Mouse (Mus musculus) neural tube, embryonic 12.5 days (tissue): ENCODE data around the gene Vwa8. TPM values are rescaled to one million over a fixed set of nuclear protein-coding genes. Genes with fewer than 3 reads are reported as not detected.

Experiments used
- ATAC-seq: fragments of 200-750 bp; cut with Nextera tagmentation; 2 replicates; pipeline ENCODE4 v1.8.0; 2017; ENCODE audit warnings: low read depth, mild to moderate bottlenecking, moderate TSS enrichment, moderate library complexity; ENCODE audit not compliant: low FRiP score
- H3K27ac ChIP-seq: fragments of 300-500 bp; sonication (generic); 2 replicates; pipeline ENCODE4 v1.5.1; 2016
- H3K27me3 ChIP-seq: fragments of 300-500 bp; sonication (generic); replicated peaks from 2 replicates; pipeline ENCODE4 v1.6.1; 2016; ENCODE audit warnings: mild to moderate bottlenecking
- H3K36me3 ChIP-seq: fragments of 300-500 bp; sonication (generic); 2 replicates; pipeline ENCODE4 v1.6.1; 2016; ENCODE audit warnings: mild to moderate bottlenecking
- H3K4me1 ChIP-seq: fragments of 300-500 bp; sonication (generic); 2 replicates; pipeline ENCODE4 v1.6.1; 2016
- H3K4me2 ChIP-seq: fragments of 300-500 bp; sonication (generic); replicated peaks from 2 replicates; pipeline ENCODE4 v1.6.1; 2016; ENCODE audit warnings: mild to moderate bottlenecking
- H3K4me3 ChIP-seq: fragments of 300-500 bp; sonication (generic); 2 replicates; pipeline ENCODE4 v1.5.1; 2016
- H3K9ac ChIP-seq: fragments of 300-500 bp; sonication (generic); 2 replicates; pipeline ENCODE4 v1.6.1; 2016; ENCODE audit warnings: mild to moderate bottlenecking
- H3K9me3 ChIP-seq: fragments of 300-500 bp; sonication (generic); 2 replicates; pipeline ENCODE4 v1.6.1; 2016; ENCODE audit warnings: mild to moderate bottlenecking
- WGBS: fragments of 180-500 bp; shearing (Covaris S2); methylation state at CpG from one replicate; pipeline ENCODE4 v1.1.7; 2016; 5-methylcytosine and 5-hydroxymethylcytosine counted together
- polyA plus RNA-seq: library from polyadenylated mRNA; unstranded; fragments of >200 nt; fragmentation: Nextera tagmentation; extraction: Ambion mirVana; gene quantifications from 2 replicates; pipeline ENCODE4 v1.2.1, GENCODE M21; 2016

The Vwa8 gene
- polyA plus RNA-seq, 1 experiment from 2014 or later, result 10.2 TPM

GRCm38 (mm10) chr14:79158673-79159200 lies 309.9 kb downstream of the Vwa8 start:
- no peak for ATAC-seq
- Histone ChIP-seq H3K4me1 (no peaks in the 10 kb centered on the region), H3K27ac (no peak overlapping the region), H3K9me3 (no peaks in the 10 kb centered on the region), H3K4me3 (no peak overlapping the region), H3K4me2 (no peak overlapping the region), H3K9ac (no peak overlapping the region), H3K36me3 (peaks cover 5% of the 10 kb centered on the region; the same call in 1 of the 2 replicates), H3K27me3 (no peaks in the 10 kb centered on the region)
- 83% methylated on average over 4 of the region's 4 CpGs for WGBS

DNA sequence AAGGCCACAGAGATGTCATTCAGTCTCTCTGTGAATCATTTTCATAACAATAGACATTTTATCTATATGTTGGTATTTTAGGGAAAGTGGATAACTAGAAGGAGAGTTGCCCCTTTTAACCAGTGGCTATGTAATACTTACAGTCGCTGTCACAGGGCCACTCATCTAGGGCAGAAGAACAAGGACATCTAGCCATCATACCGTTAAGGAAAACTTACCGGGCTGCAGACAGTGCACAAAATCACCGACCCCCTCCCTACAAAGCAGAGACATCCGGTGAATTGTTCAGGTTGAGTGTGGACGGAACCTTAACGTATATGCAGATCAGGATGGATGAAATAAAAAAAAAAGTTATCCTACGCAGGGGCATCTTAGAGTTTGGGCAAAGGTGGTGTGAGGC lies 310.6 kb downstream of the Vwa8 start:
- H3K4me3 ChIP-seq, result no peak overlapping the region

DNA sequence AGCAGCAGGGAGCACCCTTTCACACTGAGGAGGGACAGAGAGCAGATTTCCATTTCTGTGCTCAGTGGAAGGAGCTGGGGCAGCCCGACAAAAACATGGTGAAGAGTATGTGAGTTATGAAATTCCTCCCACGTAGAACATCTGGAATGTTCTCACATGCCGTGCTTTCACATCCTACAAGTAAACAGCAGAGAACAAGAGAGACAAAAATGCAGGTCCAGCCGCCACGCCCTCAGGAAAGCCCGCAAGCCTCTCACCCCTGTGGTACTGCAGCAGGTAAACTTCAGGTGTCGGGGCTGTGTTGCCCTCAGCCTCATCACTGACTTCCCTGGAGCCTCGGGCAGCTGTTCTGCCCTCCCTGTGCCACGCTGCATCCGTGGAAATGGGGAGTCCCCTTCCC lies 311.6 kb downstream of the Vwa8 start:
- H3K4me1 ChIP-seq, result no peaks in the 10 kb centered on the region
- H3K4me2 ChIP-seq, result no peak overlapping the region
- peaks cover 5% of the 10 kb centered on the region; the same call in 1 of the 2 replicates for H3K36me3 ChIP-seq
- H3K9me3 ChIP-seq, result no peaks in the 10 kb centered on the region
- ATAC-seq, result no peak
- no peak overlapping the region for H3K27ac ChIP-seq
- H3K27me3 ChIP-seq, result no peaks in the 10 kb centered on the region
- no peak overlapping the region for H3K9ac ChIP-seq
- no peak overlapping the region for H3K4me3 ChIP-seq
- WGBS, result 81% methylated on average over 10 of the region's 10 CpGs

More for the DNA sequence above, 310.6 kb downstream of the Vwa8 start:
- H3K27ac ChIP-seq, result no peak overlapping the region
- no peak overlapping the region for H3K9ac ChIP-seq
- WGBS, result 95% methylated on average over 8 of the region's 8 CpGs
- no peak overlapping the region for H3K4me2 ChIP-seq
- H3K4me1 ChIP-seq, result no peaks in the 10 kb centered on the region
- no peaks in the 10 kb centered on the region for H3K9me3 ChIP-seq
- no peak for ATAC-seq
- H3K27me3 ChIP-seq, result no peaks in the 10 kb centered on the region
- peaks cover 5% of the 10 kb centered on the region; the same call in 1 of the 2 replicates for H3K36me3 ChIP-seq

GRCm38 (mm10) chr14:79160966-79161365 lies 312.1 kb downstream of the Vwa8 start:
- Histone ChIP-seq H3K27me3 (no peaks in the 10 kb centered on the region), H3K4me3 (no peak overlapping the region), H3K9me3 (no peaks in the 10 kb centered on the region), H3K4me1 (no peaks in the 10 kb centered on the region), H3K36me3 (peaks cover 5% of the 10 kb centered on the region; the same call in 1 of the 2 replicates), H3K4me2 (no peak overlapping the region), H3K27ac (no peak overlapping the region), H3K9ac (no peak overlapping the region)
- no peak for ATAC-seq
- 89% methylated on average over 7 of the region's 7 CpGs for WGBS

GRCm38 (mm10) chr14:79161741-79162140 lies 312.9 kb downstream of the Vwa8 start:
- H3K27me3 ChIP-seq, result no peaks in the 10 kb centered on the region
- no peak overlapping the region for H3K4me3 ChIP-seq
- no peak overlapping the region for H3K4me2 ChIP-seq
- H3K4me1 ChIP-seq, result no peaks in the 10 kb centered on the region
- no peak overlapping the region for H3K9ac ChIP-seq
- ATAC-seq, result no peak
- 86% methylated on average over 9 of the region's 9 CpGs for WGBS
- peaks cover 5% of the 10 kb centered on the region; the same call in 1 of the 2 replicates for H3K36me3 ChIP-seq
- H3K27ac ChIP-seq, result no peak overlapping the region
- no peaks in the 10 kb centered on the region for H3K9me3 ChIP-seq

DNA sequence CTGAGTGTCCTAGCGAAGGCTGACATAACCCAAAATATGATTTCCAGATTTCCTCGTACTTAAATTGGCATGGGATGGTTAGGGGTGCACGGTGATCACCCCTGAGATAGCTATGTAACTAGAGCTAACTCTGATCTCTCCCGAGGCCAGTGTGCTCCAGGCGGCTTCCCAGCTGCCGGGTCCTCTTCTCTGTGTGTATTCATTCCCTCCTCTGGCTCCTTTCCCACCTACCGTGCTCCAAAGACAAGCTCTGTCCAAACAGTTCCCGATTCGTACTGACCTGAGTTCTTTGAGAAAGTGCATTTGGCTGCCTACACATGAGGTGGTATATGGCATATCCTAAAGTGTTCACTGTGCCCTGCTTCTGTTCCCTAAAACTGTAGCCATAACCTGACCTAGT lies 313.8 kb downstream of the Vwa8 start:
- 69% methylated on average over 9 of the region's 9 CpGs for WGBS

DNA sequence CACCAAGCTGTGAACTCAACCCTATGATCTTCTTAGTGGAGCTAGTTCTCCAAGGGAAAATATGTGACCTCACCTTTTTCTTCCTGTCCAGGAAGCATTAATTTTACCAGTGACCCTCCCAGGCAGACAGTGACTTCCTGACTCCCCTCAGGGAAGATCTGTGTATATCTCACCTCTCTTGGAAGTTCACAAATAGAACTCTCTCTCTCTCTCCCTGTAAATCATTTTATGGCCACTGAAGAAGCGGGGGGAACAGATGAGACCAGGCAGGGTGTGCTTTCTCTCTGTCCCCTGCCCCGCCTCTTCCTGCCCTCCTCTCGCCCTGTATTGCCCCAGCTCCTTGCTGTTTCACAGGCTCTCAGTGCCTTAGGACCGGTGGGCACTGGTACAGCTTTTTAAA lies 315.5 kb downstream of the Vwa8 start:
- 61% methylated on average over 4 of the region's 4 CpGs for WGBS

More for the DNA sequence above, 313.8 kb downstream of the Vwa8 start:
- H3K9me3 ChIP-seq, result no peaks in the 10 kb centered on the region
- H3K9ac ChIP-seq, result no peak overlapping the region
- H3K4me3 ChIP-seq, result no peak overlapping the region
- H3K27me3 ChIP-seq, result no peaks in the 10 kb centered on the region
- H3K4me1 ChIP-seq, result no peaks in the 10 kb centered on the region
- H3K27ac ChIP-seq, result no peak overlapping the region
- no peak for ATAC-seq
- H3K36me3 ChIP-seq, result peaks cover 5% of the 10 kb centered on the region; the same call in 1 of the 2 replicates
- no peak overlapping the region for H3K4me2 ChIP-seq

DNA sequence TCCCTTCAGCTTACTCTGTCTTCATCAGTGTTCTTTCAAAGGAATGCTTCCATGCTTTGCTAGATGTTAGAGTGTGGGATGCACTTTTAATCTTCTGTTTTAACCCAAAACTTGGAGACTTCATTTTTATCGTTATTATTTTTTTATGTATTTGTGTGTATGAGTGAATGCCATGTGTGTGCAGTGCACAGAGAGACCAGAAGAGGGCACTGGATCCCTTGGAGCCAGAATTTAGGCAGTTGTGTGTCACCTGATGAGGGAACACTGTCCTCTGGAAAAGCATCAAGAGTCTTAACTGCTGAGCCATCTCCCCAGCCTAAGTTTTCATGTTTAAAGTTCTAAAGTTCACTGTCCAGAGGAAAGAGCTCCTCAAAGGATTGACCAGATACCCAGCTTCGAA lies 316.1 kb downstream of the Vwa8 start:
- no peaks in the 10 kb centered on the region for H3K27me3 ChIP-seq
- WGBS, result 98% methylated on average over 2 of the region's 2 CpGs
- no peak overlapping the region for H3K4me3 ChIP-seq
- H3K4me1 ChIP-seq, result no peaks in the 10 kb centered on the region
- no peak for ATAC-seq
- no peak overlapping the region for H3K27ac ChIP-seq
- H3K4me2 ChIP-seq, result no peak overlapping the region
- peaks cover 5% of the 10 kb centered on the region; the same call in 1 of the 2 replicates for H3K36me3 ChIP-seq
- H3K9ac ChIP-seq, result no peak overlapping the region
- no peaks in the 10 kb centered on the region for H3K9me3 ChIP-seq

More for the DNA sequence above, 315.5 kb downstream of the Vwa8 start:
- H3K4me1 ChIP-seq, result no peaks in the 10 kb centered on the region
- H3K9ac ChIP-seq, result no peak overlapping the region
- peaks cover 5% of the 10 kb centered on the region; the same call in 1 of the 2 replicates for H3K36me3 ChIP-seq
- ATAC-seq, result no peak
- no peak overlapping the region for H3K4me2 ChIP-seq
- no peaks in the 10 kb centered on the region for H3K9me3 ChIP-seq
- no peak overlapping the region for H3K27ac ChIP-seq
- no peaks in the 10 kb centered on the region for H3K27me3 ChIP-seq
- no peak overlapping the region for H3K4me3 ChIP-seq

DNA sequence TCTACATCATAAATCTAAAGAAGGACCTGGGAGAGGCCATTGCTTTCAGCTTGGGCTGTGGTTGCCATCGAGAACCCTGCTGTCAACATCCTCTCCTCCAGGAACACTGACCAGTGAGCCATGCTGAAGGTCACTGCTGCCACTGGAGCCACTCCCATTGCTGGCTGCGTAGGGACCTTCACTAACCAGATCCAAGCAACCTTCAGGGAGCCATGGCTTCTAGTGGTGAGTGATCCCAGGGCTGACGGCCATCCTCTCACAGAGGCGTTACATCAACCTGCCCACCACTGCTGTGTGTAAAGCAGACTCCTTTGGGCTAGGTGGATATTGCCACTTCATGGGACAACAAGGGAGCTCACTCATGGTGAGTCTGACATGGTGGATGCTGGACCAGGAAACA lies 325.7 kb downstream of the Vwa8 start:
- H3K27ac ChIP-seq, result no peak overlapping the region
- no peak overlapping the region for H3K9ac ChIP-seq
- no peak overlapping the region for H3K4me3 ChIP-seq
- H3K27me3 ChIP-seq, result no peaks in the 10 kb centered on the region
- H3K36me3 ChIP-seq, result peaks cover 6% of the 10 kb centered on the region; the same call in 1 of the 2 replicates
- no peak overlapping the region for H3K4me2 ChIP-seq
- WGBS, result 96% methylated on average over 4 of the region's 4 CpGs
- no peak for ATAC-seq
- 0 out of 2 replicates have a peak, but pooled peaks cover under 1% of the 10 kb centered on the region for H3K4me1 ChIP-seq
- H3K9me3 ChIP-seq, result 0 out of 2 replicates have a peak, but pooled peaks cover 5% of the 10 kb centered on the region

- peaks cover 8% of the 10 kb centered on the region; the same call in 1 of the 2 replicates for H3K4me1 ChIP-seq
- ATAC-seq, result no peak
- 95% methylated on average over 7 of the region's 7 CpGs for WGBS
These were observed 328.9 kb downstream of the Vwa8 start for GRCm38 (mm10) chr14:79177754-79178153.

GRCm38 (mm10) chr14:79178247-79178646 lies 329.4 kb downstream of the Vwa8 start:
- 83% methylated on average over 9 of the region's 9 CpGs for WGBS
- H3K27ac ChIP-seq, result no peak overlapping the region
- H3K36me3 ChIP-seq, result peaks cover 6% of the 10 kb centered on the region; the same call in 1 of the 2 replicates
- no peak overlapping the region for H3K4me2 ChIP-seq
- H3K9me3 ChIP-seq, result 0 out of 2 replicates have a peak, but pooled peaks cover 5% of the 10 kb centered on the region
- peaks cover 8% of the 10 kb centered on the region; the same call in 1 of the 2 replicates for H3K4me1 ChIP-seq
- H3K9ac ChIP-seq, result no peak overlapping the region
- no peak overlapping the region for H3K4me3 ChIP-seq
- ATAC-seq, result no peak
- H3K27me3 ChIP-seq, result no peaks in the 10 kb centered on the region

More at GRCm38 (mm10) chr14:79177754-79178153, 328.9 kb downstream of the Vwa8 start:
- Histone ChIP-seq H3K27me3 (no peaks in the 10 kb centered on the region), H3K27ac (no peak overlapping the region), H3K9me3 (0 out of 2 replicates have a peak, but pooled peaks cover 5% of the 10 kb centered on the region), H3K36me3 (peaks cover 6% of the 10 kb centered on the region; the same call in 1 of the 2 replicates), H3K4me2 (no peak overlapping the region), H3K4me3 (no peak overlapping the region), H3K9ac (no peak overlapping the region)

GRCm38 (mm10) chr14:79180078-79180730 lies 331.4 kb downstream of the Vwa8 start:
- Histone ChIP-seq H3K4me1 (peaks cover 8% of the 10 kb centered on the region; the same call in 1 of the 2 replicates), H3K4me3 (no peak overlapping the region), H3K9me3 (0 out of 2 replicates have a peak, but pooled peaks cover 5% of the 10 kb centered on the region), H3K27me3 (no peaks in the 10 kb centered on the region), H3K27ac (no peak overlapping the region), H3K4me2 (no peak overlapping the region), H3K9ac (no peak overlapping the region), H3K36me3 (no peaks in the 10 kb centered on the region; the same call in 1 of the 2 replicates)
- peak; percentile 48; the same call in 1 of the 2 replicates for ATAC-seq
- 55% methylated on average over 12 of the region's 12 CpGs for WGBS
